Mouse (Mus musculus) hindbrain, embryonic 11.5 days (tissue): ENCODE data around the gene Gipc2. TPM values are rescaled to one million over a fixed set of nuclear protein-coding genes. Genes with fewer than 3 reads are reported as not detected.

Experiments
- ATAC-seq: fragments of 200-750 bp; cut with Nextera tagmentation; 2 replicates; pipeline ENCODE4 v1.8.0; 2017; ENCODE audit warnings: mild to moderate bottlenecking, moderate TSS enrichment, moderate library complexity; ENCODE audit not compliant: low FRiP score
- DNase-seq: peaks from one replicate; pipeline ENCODE4 v3.0.0-alpha.2; 2015; ENCODE audit warnings: low spot score
- H3K27ac ChIP-seq: fragments of 300-500 bp; sonication (generic); 2 replicates; pipeline ENCODE4 v1.5.1; 2014; ENCODE audit warnings: mild to moderate bottlenecking, low read depth, low read length
- H3K27me3 ChIP-seq: fragments of 300-500 bp; sonication (generic); 2 replicates; pipeline ENCODE4 v1.6.1; 2014; ENCODE audit warnings: mild to moderate bottlenecking, low read length, moderate library complexity, mixed read lengths; ENCODE audit not compliant: control insufficient read depth, insufficient read depth
- H3K36me3 ChIP-seq: fragments of 300-500 bp; sonication (generic); 2 replicates; pipeline ENCODE4 v1.6.1; 2014; ENCODE audit warnings: mild to moderate bottlenecking, low read length, moderate library complexity, mixed read lengths; ENCODE audit not compliant: control insufficient read depth, insufficient read depth
- H3K4me1 ChIP-seq: fragments of 300-500 bp; sonication (generic); replicated peaks from 2 replicates; pipeline ENCODE4 v1.6.1; 2014; ENCODE audit warnings: low read length, mixed read lengths; ENCODE audit not compliant: control insufficient read depth, insufficient read depth
- H3K4me2 ChIP-seq: fragments of 300-500 bp; sonication (generic); replicated peaks from 2 replicates; pipeline ENCODE4 v1.6.1; 2014; ENCODE audit warnings: mild to moderate bottlenecking, low read depth, low read length
- H3K4me3 ChIP-seq: fragments of 300-500 bp; sonication (generic); 2 replicates; pipeline ENCODE4 v1.5.1; 2014; ENCODE audit warnings: low read depth, low read length
- H3K9ac ChIP-seq: fragments of 300-500 bp; sonication (generic); 2 replicates; pipeline ENCODE4 v1.6.1; 2014; ENCODE audit warnings: low read depth, low read length
- H3K9me3 ChIP-seq: fragments of 300-500 bp; sonication (generic); 2 replicates; pipeline ENCODE4 v1.6.1; 2016; ENCODE audit warnings: low read length; ENCODE audit not compliant: control insufficient read depth
- WGBS: fragments of 180-500 bp; shearing (Covaris S2); extraction: QIAGEN DNeasy Blood & Tissue Kit; methylation state at CpG from one replicate; pipeline ENCODE4 v1.1.7; 2014; 5-methylcytosine and 5-hydroxymethylcytosine counted together
- polyA plus RNA-seq: library from polyadenylated mRNA; unstranded; fragments of >200 nt; fragmentation: Nextera tagmentation; extraction: Ambion mirVana; gene quantifications from 2 replicates; pipeline ENCODE4 v1.2.1, GENCODE M21; 2014

Gene Gipc2
- polyA plus RNA-seq, 1 experiment from 2014 or later: 5.0 TPM

DNA sequence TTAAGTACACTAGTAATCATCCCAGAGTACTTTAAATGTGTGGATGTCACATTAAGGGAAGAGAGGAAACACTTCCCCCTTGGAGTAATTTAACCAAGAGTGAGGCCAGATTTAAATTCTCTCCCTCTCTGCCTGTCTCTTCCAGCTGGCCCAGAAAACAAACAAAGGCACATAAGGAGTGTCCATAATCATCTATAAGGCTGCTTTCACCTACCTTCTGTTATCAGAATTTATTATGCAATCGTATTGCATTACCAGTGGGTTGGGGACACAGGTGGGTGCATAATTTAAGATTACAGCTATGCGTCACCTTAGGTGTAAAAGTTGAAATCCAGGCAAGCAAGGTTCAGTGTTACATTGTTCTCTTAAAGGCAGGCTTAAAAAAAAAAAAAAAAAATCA is 114.1 kb downstream of the Gipc2 start:
- no peaks in the 10 kb centered on the region for H3K9me3 ChIP-seq
- no peak overlapping the region for H3K27ac ChIP-seq
- no peak for ATAC-seq
- no peaks in the 10 kb centered on the region for H3K4me1 ChIP-seq
- no peak overlapping the region for H3K9ac ChIP-seq
- 99% methylated on average over 2 of the region's 2 CpGs for WGBS
- H3K4me2 ChIP-seq: no peak overlapping the region
- H3K36me3 ChIP-seq: no peaks in the 10 kb centered on the region
- no peak for DNase-seq
- no peak overlapping the region for H3K4me3 ChIP-seq
- no peaks in the 10 kb centered on the region for H3K27me3 ChIP-seq

DNA sequence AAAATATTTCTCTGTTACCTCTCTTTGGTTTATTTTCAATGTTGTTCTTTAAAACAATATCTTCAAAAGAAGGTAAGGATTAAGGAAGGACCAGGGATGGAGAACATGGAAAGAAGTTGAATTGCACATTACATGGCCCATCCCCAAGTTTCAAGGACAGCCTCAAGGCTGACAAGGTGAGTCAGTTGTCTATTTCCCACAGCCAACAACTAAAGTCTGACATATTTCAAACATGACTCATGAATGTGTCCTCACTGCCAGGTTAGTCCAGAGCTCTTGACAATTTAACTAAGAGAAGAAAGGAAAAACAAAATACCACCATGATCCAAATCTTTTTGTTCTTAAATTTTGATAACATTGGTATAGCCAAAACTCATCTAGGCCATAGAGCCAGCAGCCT is 118.1 kb downstream of the Gipc2 start:
- Histone ChIP-seq H3K4me1 (no peaks in the 10 kb centered on the region), H3K27me3 (no peaks in the 10 kb centered on the region), H3K9me3 (no peaks in the 10 kb centered on the region), H3K4me3 (no peak overlapping the region), H3K4me2 (no peak overlapping the region), H3K36me3 (no peaks in the 10 kb centered on the region), H3K9ac (no peak overlapping the region), H3K27ac (no peak overlapping the region)
- no peak for ATAC-seq
- no peak for DNase-seq

DNA sequence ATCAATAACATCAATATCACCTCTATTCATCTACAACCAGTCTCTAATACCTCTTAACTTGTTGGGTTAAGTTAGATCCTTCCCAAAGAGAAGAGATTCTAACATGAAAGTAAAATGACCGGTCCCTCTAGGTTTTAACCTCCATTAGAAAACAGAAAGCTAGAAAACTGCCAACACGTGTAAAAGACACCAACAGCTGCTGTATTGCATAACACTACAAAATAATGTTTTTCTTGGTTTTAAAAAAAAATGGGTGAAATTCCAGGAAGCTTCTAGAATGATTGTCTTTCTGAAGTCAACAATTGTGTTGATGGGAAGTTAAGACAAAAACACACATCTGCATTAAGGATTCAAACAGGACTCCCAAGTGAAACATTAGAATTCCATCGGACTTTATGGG is 119.1 kb downstream of the Gipc2 start:
- ATAC-seq: no peak
- 89% methylated on average over 3 of the region's 3 CpGs for WGBS
- no peaks in the 10 kb centered on the region for H3K27me3 ChIP-seq

More for the DNA sequence above, 119.1 kb downstream of the Gipc2 start:
- Histone ChIP-seq H3K27ac (no peak overlapping the region), H3K9ac (no peak overlapping the region), H3K4me1 (no peaks in the 10 kb centered on the region), H3K4me3 (no peak overlapping the region), H3K9me3 (no peaks in the 10 kb centered on the region), H3K36me3 (no peaks in the 10 kb centered on the region), H3K4me2 (no peak overlapping the region)
- DNase-seq: no peak

Other genes with a start within 250 kb of the Gipc2 start
- 28.9 and 29.1 TPM in 2 replicates for gene Dnajb4, start 44.1 kb upstream of the Gipc2 start, polyA plus RNA-seq
- gene Fubp1, start 44.2 kb upstream of the Gipc2 start, polyA plus RNA-seq: 424 and 450 TPM in 2 replicates
- 5.4 and 6.1 TPM in 2 replicates for gene Nexn, start 100.1 kb upstream of the Gipc2 start, polyA plus RNA-seq
- 19.4 and 21.4 TPM in 2 replicates for gene Miga1, start 174.2 kb upstream of the Gipc2 start, polyA plus RNA-seq
- gene Usp33, start 180.2 kb upstream of the Gipc2 start, polyA plus RNA-seq: 73.6 and 74.8 TPM in 2 replicates
- 54.9 and 61.2 TPM in 2 replicates for gene Zzz3, start 229.2 kb upstream of the Gipc2 start, polyA plus RNA-seq